Mouse (Mus musculus) megakaryocyte, adult 5-6 weeks (primary cell): ENCODE data around the gene Stx17. TPM values are rescaled to one million over a fixed set of nuclear protein-coding genes. Genes with fewer than 3 reads are reported as not detected.

Source experiments
- ATAC-seq: 2 replicates; pipeline ENCODE4 v1.8.0; 2016; ENCODE audit warnings: mild to moderate bottlenecking, inconsistent platforms; ENCODE audit not compliant: poor library complexity, severe bottlenecking
- total RNA-seq, 2 experiments: library from RNA; stranded (forward) in 1 of 2; stranded (reverse) in 1 of 2; fragments of 153-499, 151-499 nt in 1 of 2; fragments of 221-1000, 200-1000 nt in 1 of 2; gene quantifications; 2 replicates each; pipeline versions ENCODE4 v1.2.3 to v1.2.4; 2015 to 2017

Gene Stx17
- total RNA-seq (2015), result 14.2 and 15.1 TPM in 2 replicates
- total RNA-seq (2017), result 16.7 and 25.9 TPM in 2 replicates

DNA sequence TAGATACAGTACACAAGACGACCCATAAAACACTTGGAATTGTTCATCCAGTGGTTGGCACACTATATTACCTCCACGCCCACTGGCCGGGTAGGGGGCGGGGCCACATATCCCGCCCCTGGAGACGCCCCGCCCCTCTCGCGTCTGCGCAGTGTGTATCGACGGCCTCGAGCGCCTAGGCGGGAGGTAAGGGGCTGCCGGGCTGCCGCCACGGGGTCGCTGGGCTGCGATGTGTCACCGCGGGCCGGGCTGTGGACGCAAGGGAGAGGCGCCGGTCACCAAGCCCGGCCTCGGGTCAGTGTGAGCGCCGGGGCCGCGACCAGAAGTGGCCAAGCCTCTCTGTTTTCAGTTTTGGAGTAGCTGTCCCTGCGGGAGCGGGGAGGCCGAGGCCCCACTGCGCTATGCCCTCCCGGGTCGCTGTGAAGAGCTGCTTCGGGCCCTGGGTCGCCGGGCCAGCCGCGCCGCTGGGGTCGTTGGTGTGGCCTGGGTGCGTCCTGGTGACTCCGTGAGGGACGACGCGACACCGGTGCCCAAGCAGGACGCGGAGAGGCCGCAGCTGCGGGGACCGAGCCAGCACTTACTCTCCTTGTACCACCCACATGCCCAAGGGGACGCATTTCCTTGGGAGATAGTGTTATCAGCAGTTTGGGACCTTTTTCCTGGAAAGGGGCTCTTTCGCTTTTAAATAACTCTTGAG lies at the start of gene Stx17:
Gene Stx17, plus strand, starts transcription at position 143 of the 697 bp plus-strand sequence.
- peak; percentile 98 for ATAC-seq

DNA sequence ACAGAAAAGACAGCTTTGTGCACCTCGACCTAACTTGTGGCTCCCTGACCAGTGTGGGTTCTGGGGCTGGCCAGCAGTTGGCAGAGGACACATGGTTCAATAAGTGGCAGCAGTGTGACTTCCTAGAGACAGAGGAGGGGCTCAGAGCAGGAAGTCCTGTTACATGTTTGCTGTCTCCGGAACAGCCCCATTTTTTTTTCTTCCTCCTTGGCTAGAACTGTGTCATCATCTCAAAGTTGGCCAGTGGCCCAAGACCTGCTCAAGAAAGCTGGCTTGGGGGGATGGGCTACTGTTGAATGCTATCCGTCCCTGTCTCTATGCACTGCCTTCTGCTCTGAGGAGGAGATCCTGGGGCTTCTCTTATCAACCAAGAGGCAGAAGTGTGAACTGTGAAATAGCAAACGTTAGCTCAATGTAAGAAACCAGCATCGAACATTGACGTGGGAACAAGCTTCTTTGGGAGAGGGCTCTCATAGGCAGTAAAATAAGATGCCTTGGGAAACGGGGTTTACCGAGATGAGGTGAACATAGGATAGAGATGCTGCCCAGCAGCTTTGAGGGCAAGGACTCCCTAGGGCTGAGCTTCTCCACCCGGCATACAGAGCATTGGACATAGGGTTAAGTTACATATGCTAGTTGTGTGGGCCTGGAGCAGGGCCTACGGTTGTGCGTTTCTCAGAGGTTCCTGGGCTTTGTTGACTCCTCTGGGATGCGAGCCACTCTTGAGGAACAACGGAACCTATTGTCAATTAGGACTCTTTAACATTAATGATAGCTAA lies 47.8 kb upstream of the Stx17 start:
- ATAC-seq, result peak; percentile 79

DNA sequence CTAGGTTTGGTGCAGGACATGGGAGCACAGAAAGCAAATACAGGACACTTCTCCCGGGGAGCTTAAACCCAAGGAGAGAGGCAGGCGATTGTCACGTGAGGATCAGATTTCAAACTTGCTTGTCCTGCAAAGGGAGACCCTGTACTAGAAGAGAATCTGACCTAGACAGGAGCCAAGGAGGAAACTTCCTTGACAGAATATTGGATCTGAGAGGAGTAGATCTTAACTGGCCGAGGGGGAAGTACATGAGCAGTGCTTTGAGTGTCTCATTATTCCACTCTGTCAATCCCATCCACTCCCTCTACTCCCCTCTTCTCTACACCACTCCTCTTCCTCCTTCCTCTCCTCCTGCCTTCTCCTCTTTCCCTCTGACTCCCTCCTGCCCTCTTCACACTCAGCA lies 46.5 kb upstream of the Stx17 start:
- ATAC-seq, result no peak

DNA sequence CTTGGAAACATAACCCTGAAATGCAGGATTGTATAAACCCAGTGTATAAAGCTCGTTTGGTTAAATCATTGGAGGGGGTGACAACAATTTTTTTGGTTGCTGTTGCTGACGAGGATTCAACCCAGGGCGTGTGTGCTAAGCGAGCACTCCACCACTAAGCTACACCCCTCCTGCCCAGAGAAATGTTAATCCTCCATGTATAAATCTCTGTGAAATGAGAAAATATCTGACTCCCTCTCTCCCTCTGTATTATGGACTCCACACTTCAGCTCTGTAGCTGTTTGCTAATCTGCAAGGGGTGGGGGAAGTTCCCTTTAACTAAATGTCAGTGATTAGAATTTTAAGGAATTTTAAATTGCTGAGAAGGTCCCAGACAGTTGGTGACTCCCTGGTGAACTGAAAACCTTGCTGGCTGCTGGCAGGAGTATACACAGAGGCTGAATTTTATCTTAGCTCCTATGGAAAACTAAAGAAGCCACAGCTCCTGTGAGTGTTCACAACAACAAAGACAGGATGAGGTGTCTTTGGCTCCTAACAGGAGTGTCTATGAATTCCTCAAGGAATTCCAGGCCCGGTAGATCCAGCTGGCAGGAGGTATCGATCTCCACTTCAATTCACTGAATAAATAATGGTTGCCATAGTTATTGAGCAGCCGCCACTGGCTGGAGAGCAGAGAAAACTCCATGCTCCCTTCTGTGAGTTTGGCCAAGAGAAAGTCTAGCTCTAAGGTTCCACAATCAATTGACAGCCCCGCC lies 45.3 kb upstream of the Stx17 start:
- no peak for ATAC-seq

DNA sequence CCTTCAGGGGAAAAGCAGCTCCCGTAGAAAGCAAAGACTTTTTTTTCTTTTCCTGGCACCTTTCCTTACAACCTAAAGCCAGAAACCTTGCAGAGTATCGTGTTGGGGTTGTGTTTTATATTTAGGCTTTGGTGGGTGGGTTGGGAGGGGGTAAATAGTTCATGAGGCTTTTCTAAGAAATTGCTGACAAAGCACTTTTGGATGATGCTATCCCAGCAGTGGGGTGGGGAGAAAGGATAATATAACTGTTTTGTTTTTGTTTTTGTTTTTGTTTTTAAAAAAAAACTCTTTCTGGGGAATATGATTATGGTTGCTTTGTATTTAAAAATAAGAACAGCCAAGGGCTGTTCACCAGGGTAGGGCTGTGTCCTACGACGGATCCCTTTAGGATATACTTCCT lies 41.3 kb upstream of the Stx17 start:
- ATAC-seq, result no peak

DNA sequence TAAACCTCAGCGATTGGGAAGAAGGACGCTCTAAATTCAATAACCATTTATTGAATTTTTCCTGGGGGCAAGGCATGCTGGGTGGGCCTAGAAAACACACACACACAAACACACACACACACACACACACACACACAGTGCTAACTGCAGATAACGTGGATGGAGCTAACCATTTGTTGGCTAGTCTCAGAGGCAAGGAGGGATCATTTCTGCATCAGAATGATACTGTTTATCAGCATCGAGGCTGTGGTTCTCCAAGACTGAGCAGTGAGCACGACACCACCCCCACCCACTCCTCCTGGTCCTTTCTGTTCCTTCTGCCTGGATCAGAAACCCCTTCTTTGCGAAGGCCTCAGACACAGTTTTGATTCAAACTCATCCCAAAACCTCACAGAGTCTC lies 38.1 kb upstream of the Stx17 start:
- ATAC-seq, result no peak

DNA sequence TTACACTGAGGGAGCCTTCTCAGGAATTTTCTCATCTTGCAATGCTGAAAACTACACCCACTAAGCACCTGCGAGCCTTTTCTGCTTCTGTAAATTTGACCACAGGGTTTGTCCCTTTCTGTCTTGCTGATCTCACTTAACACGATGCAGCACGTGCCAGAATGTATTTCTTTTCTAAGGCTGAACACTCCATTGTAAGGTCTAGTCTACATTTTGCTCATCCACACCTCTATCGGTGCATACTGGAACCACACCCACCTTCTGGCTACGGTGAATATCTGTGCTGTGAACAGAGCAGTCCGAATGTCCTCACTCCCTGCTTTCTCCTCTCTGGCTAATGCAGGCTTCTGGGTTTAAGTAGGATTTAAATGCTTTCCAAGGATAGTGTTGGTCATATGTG lies 37.2 kb upstream of the Stx17 start:
- no peak for ATAC-seq

DNA sequence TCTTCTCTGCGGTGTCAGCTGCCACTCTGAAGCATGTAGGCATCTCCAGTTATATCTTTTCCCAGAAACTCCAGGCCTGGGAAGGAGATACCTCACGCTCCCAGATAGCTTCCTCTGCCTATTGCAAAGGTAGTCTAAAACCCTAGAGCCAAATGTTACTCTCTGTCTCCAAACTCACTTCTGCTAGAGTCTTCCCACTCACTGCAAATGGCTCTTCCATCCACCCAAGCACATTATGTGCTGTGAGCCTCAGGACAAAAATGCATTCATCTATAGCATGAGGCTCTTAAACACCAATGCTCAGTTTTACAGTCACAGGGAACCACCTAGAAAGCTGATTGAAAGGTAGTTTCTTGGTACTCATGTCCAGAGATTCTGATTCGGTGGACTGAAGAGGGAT lies 31.5 kb upstream of the Stx17 start:
- no peak for ATAC-seq

DNA sequence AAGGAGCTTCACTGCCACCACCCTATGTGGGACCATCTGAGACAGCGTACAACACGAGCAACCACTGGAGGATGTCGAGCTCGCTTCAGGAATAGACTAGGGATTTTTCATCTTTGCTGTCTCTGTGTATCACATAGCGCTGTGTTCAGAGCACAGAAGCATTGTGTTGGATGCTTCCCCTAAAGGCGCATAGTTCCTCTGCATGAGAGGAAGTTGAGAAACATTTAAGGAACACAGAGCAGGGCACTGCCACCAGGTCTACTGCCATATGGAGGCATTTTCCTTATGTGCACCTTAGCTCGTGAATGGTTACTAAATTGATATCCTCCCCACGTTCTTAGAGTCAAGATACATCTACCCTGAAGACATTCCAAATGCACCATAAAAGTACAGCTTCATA lies 24.5 kb upstream of the Stx17 start:
- peak; percentile 91 for ATAC-seq

DNA sequence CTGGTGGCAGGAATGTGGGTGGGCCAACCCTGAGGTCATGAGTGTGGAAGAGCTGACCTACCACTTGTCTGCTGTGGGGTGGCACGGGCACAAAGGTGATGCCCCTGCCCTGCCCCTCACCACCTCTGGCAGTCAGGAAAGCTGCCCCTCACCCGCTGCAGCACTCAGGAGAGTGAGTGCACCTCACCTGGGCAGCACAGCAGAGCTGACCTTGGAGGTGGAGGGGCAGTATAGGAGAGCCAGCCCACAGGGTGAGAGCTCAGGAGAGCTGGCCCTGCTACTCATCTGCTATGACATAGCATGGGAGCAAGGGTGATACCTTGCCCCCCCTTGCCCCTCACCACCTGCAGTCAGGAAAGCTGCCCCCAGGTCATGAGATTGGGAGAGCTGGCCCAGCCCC lies 22.7 kb upstream of the Stx17 start:
- no peak for ATAC-seq

DNA sequence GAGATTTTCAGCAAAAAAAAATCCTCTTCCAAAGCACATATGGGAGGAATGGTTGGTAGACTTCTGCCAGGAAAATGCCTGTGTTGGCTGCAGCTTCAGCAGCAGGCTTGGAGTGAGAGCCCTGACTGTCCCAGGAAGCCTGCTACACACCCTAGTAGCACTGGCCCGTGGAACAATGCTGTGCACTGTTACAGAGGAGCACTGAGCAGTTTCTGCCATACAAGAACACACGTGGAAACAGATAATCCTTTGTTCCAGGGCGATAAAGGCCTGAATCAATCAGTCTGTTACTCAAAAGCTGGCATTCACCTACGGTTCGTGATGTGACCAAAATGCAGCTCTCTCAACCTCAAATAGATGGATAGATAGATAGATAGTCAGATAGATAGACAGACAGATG lies 19.3 kb upstream of the Stx17 start:
- ATAC-seq, result no peak

DNA sequence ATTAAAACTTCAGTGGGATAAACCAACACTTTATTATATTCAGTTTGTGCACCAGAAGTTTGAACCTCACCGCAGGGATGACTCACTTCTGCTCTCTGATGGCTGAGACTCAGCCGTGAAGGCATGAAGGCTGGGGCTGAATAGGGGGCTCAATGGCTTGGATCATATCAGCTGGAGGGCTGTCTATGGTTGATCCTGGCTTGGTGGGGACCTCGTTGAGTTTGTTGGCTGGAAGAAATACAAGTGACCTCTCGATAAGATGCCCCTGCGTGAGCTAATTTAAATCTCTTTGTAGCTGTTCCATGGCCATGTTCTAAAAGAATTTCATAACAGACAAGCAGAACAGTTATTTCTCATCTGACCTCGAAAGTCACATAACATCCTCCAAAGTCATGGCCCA lies 17.6 kb upstream of the Stx17 start:
- ATAC-seq, result no peak

DNA sequence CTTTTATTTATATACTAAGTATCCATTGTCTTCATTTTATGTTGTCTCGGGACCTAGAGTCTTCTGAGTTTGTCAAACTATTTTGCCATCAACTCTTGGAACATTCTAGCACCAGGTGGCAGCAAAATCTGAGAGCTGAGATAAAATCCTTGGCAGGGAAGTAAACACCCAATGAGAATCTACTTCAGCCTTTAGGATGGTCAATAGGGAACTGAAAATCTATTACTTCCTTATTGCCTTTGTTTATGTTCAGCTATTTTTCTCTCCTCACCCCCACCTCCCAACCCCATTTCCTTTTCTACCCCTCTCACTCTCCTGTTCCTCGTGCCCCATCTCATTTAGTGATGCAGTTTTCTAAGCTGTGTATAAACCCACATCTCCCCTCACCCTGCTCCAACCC lies 16.1 kb upstream of the Stx17 start:
- peak; percentile 89 for ATAC-seq

DNA sequence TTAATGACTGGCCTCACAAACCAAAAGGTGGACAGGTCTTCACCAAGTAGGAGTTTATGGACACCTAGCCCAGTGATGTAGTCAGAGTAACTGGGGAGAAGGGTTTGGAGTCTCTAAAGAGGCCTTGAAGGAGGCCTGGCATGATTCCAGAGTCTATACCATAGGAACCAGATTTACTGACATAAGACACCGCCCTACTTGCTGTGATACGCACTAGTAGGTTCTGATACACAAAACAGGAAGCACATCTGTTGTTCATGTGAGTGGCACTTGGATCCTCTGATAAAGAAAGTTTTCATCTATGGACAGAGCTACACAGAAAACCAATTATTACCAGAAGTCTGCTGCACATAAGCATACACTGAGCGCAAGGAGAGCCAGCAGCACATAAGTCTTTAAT lies 14.4 kb upstream of the Stx17 start:
- ATAC-seq, result no peak

DNA sequence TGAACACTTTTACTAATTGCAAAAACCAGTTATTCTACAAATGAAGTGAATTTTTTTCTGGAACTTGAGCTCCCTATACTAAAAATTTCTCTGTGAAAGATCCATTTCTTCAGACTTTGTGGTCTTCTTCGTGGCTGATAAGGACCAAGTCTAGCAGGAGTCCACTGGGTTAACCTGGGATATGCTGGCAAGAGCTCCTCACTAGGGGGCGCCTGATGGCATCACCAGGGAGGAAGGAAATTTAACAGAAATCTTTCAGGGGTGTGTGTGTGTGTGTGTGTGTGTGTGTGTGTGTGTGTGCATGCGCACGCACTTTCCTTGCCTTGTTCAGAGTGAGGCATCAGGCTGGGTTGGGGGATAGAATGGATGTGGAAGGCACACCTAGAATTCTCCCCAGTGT lies 8.5 kb upstream of the Stx17 start:
- ATAC-seq, result peak; percentile 85

DNA sequence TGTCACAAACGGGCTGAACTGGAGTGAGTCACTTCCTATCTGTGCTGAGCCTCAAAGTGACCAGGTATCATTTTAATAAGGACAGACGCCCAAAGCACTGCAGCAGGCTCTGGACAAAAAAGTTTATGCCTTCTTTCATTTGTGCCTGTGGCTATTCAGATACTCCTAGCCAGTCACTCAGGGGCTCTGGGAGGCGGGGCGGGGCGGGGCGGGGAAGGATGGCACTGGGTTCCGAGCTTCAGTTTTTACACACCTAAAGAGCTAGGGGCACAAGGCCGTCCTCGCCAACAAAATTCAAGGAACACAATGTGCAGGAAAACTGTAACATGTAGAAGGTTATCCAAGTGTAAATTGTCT lies 321 bp upstream of the Stx17 start:
- ATAC-seq, result peak; percentile 64

DNA sequence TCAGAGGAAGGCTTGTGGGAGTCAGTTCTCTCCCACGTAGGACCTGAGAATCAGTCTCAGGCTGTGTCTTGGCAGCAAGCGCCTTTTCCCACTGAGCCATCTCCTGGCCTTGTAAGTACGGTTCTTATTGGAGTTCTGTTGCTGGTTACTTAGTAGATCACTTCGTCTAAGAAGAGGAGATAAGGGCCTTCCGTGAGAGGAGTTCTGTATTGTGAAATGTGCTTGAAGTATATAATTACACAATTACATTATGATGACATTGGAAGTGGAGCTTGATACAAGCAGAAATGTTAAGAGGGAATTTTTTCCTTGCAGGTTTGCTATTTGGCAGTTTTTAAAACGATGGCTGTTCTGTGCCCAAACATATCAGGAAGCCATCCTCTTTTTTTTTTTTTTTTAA lies 5.6 kb downstream of the Stx17 start:
- no peak for ATAC-seq

DNA sequence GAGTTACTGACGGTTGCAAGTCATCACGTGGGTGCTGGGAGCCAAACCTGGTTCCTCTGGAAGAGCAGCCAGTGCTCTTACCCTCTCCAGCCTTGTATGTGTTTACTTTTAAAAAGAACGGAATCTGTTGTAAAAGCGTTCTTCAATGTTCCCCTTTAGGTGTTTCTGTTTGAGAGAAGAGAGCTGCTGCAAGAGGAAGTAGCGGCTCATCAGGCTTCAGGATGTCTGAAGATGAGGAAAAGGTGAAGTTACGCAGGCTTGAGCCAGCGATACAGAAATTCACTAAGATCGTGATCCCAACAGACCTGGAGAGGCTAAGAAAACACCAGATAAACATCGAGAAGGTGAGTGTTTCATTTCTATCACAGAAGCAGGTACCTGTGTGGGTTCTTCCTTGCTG lies 6.9 kb downstream of the Stx17 start:
- ATAC-seq, result peak; percentile 87

DNA sequence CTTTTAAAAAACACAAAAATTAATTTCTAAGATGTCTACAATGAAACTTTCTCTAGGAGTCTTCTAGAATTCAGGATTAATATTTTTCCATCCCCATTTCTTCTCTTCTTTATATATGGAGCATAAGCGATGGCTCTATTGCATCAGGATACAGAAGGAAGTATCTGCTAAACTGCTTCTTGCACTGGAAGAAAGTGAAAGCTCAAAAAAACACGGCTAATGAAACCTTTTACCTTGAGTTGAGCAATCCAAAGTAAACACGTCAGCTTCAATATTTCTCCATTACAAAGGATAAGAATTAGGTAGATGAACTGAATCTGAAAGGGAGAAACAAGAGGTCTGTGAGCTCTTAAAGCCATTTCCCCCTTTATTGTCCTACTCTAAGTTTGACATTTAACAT lies 8.0 kb downstream of the Stx17 start:
- peak; percentile 58 for ATAC-seq

DNA sequence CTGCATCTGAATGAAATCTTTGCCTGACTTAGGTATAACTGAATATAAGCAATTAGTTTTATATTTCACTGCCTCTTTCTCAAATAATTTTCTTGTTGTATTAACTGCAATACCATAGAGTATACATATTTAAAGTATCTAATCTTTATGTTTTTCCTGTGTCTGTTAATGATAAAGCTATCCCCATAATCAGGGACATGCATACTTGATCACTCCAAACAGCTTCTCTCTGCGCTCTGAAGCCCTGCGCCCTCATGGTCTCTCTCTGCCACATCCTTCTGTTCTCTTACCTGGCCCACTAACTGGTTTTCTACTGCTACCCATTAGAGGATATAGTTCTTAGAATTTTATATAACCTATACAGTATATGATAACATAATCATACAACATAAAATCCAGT lies 24.8 kb downstream of the Stx17 start:
- no peak for ATAC-seq

DNA sequence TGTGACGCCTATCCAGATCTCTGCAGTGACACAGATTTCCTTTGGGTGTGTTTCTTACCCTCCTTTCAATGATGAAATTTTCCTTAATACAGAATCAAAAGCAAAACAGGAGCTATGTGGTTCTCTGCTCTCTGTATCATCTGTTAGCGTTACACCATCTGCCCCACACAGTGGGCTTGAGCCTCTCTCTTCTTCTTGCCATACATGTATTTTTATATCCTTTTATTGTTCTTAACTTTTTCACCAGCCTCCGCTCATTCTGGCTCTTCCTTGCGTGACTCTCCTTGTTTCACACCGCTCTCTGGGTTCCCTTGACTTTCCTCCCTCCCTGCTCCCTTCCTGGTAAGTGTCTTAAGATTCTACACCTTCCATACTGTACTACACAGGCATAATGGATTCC lies 28.5 kb downstream of the Stx17 start:
- ATAC-seq, result no peak

DNA sequence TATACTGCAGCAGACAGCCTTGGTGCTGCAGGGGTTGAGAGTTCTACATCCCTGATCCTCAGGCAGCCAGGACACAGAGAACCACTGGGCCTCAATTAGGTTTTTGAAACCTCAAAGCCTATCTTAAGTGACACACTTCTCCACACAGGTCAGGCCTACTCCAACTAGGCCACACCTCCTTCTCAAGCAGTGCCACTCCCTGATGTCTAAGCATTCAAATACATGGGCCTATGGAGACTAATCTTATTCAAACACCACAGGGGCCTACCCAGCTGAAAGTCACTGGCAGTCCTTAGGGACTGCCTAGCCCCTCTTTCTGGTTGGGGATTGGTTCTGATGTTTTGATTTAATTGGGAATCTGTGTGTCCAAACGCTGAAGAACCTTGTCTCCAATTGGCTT lies 31.1 kb downstream of the Stx17 start:
- no peak for ATAC-seq
